Mouse (Mus musculus): ENCODE results near the gene Gm21921.
"Not testable (repeated sequence)": the region's sequence is repeated elsewhere in the genome, so short reads cannot be mapped to it uniquely, and the experiment has no call there.

Gene Gm21921

DNA sequence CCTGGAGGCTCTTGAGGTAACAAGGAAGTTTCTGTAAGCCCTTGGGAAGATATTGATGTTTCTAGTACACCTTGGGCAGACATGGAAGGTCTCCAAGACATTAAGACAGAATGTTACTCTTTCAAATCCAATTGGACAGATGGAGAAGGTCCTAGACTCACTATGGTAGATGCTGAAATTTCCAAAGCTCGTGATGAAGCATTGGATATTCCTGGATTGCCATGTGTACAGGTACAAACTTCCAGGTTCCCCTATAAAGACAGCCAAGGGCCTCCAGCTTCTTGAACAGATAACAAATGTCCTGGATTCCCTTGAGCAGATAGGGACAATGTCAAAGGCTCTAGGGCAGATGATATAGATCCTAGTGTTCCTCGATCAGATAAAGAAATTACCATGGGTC, at the start of gene Gm21921:
Gene Gm21921, minus strand, starts transcription at position 101 of the 400 bp plus-strand sequence.
- not testable (repeated sequence) for DNase-seq (ENCODE audit: low spot score in 2 of 2)

Data from right cerebral cortex, adult 2 months (tissue).